Mouse (Mus musculus): ENCODE results near the gene Gli1.

DNA sequence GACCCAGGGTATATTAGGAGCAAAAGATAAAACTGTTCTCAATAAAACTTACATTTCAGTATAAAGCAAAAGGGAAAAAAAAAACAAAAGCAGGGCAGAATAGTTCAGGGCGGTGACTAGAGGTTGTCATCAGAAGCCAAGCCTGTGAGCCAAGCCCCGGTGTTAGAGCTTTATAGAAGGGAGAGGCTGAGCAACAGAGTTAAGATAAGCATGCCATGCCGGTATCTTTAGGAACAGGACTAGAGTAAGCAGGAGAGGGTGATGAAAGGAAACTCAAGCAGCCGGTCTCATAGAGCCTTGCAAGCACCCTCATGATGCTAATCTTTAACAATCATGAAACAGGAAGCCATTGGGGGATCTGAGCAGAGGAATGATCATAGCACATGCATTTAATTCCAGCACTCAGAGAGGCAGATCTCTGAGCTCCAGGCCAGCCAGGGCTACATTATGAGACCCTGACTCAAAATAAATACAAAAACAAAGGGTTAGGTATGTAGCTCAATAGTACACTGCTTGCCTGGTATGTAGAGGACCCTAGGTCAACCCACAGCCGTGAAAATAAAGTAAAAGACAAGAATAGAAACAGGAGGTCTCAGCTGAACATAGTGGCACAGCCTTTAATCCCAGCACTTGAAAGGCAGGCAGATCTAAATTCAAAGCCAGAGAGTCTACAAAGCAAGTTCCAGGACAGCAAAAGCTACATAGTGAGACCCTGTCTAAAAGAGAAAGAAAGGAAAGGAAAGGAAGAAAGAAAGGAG, 49.7 kb downstream of the Gli1 start:
- TF ChIP-seq POLR2A (IDR thresholded peaks at IDR 0.05; ENCODE audit: low read depth, low read length) = no peak
- TF ChIP-seq CTCF (IDR thresholded peaks at IDR 0.05; ENCODE audit: extremely low read depth, insufficient read length, insufficient replicate concordance, low read depth, low read length) = no peak

Data from small intestine, adult 2 months (tissue).